Mouse (Mus musculus) thymus, adult 2 months (tissue): Measurements from ENCODE around the gene Megf9.

Experiments
- CTCF ChIP-seq: fragments of 200-500 bp; IDR thresholded peaks from 2 replicates; pipeline ENCODE4 v1.5.1; 2012; ENCODE audit warnings: mild to moderate bottlenecking, control low read depth, low read length, moderate library complexity, borderline replicate concordance; ENCODE audit not compliant: control insufficient read depth, poor library complexity, insufficient read depth; ENCODE audit errors: extremely low read depth
- POLR2A ChIP-seq: fragments of 200-500 bp; IDR thresholded peaks from 2 replicates; pipeline ENCODE4 v1.6.1; 2012; ENCODE audit warnings: mild to moderate bottlenecking, low read length, control low read depth, moderate library complexity; ENCODE audit not compliant: control insufficient read depth, poor library complexity, insufficient read depth; ENCODE audit errors: extremely low read depth

DNA sequence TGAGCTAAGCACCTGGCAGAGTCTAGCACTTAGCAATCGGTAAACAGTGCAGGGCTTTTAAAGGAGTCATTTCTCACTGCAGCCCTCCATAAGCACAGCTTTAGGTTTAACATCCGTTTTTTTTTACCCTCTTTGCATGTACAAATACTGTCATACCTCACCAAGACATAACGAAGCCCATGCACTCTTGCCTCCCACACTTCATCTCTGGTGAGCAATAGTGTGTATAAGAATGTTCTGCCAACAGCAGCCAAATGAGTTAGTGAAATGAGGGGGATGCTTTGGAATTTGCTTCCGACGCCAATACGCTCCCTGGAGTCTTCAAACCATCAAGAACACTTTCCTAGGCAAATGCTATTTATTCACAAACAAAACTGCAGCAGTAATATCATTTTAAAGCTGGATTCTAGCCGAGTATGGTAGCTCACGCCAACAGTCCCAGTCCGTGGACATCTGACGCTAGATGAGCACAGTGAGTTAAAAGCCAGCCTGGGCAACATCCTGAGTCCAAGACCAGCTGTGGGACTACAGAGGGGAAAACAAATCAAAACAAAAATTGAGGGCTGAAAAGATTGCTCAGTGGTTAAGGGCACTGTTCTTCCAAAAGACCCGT, 142.9 kb downstream of the Megf9 start:
- TF ChIP-seq POLR2A (no peak), CTCF (no peak)
